Mouse (Mus musculus) MEL (cell line): ENCODE data around the gene Iqsec1. TPM values are rescaled to one million over a fixed set of nuclear protein-coding genes. Genes with fewer than 3 reads are reported as not detected.

Experiments used
- DNase-seq: peaks from one replicate; pipeline ENCODE4 v3.0.0; 2011; ENCODE audit warnings: low read depth, low spot score
- H3K27ac ChIP-seq: 2 replicates; pipeline ENCODE4 v1.5.1; 2012; ENCODE audit warnings: low read depth, mild to moderate bottlenecking, control low read depth, low read length, moderate library complexity; ENCODE audit not compliant: control insufficient read depth
- H3K27me3 ChIP-seq, 2 experiments: fragments of 150-350 bp in 1 of 2; sonication (generic) in 1 of 2; 2 replicates each; pipeline ENCODE4 v1.6.1; 2012; ENCODE audit warnings: low read length in 2 of 2, mild to moderate bottlenecking in 2 of 2, improper control_type of control experiment in 1 of 2, moderate library complexity in 1 of 2; ENCODE audit not compliant: insufficient read depth in 2 of 2, control insufficient read depth in 1 of 2
- H3K36me3 ChIP-seq, 2 experiments: 2 replicates each; pipeline ENCODE4 v1.6.1; 2012 to 2014; ENCODE audit warnings: low read length in 2 of 2, improper control_type of control experiment in 1 of 2, inconsistent platforms in 1 of 2, mild to moderate bottlenecking in 1 of 2; ENCODE audit not compliant: insufficient read depth in 2 of 2, control insufficient read depth in 1 of 2
- H3K4me1 ChIP-seq, 2 experiments: fragments of 150-350 bp in 1 of 2; sonication (generic) in 1 of 2; 2 replicates each; pipeline ENCODE4 v1.6.1; 2012; ENCODE audit warnings: low read length in 2 of 2, improper control_type of control experiment in 1 of 2, mild to moderate bottlenecking in 1 of 2; ENCODE audit not compliant: insufficient read depth in 2 of 2, control insufficient read depth in 1 of 2
- H3K4me3 ChIP-seq, 2 experiments: fragments of 150-350 bp in 1 of 2; sonication (generic) in 1 of 2; 2 replicates each; pipeline ENCODE4 v1.5.1; 2012; ENCODE audit warnings: low read depth in 2 of 2, low read length in 2 of 2, mild to moderate bottlenecking in 2 of 2, moderate library complexity in 2 of 2, control low read depth in 1 of 2, improper control_type of control experiment in 1 of 2; ENCODE audit not compliant: control insufficient read depth in 1 of 2, insufficient read depth in 1 of 2
- H3K79me2 ChIP-seq: 2 replicates; pipeline ENCODE4 v1.6.1; 2012; ENCODE audit warnings: mild to moderate bottlenecking, low read length, moderate library complexity; ENCODE audit not compliant: control insufficient read depth, poor library complexity, insufficient read depth
- H3K9ac ChIP-seq: 2 replicates; pipeline ENCODE4 v1.6.1; 2012; ENCODE audit warnings: low read depth, mild to moderate bottlenecking, control low read depth, low read length, moderate library complexity; ENCODE audit not compliant: control insufficient read depth, poor library complexity, severe bottlenecking
- H3K9me3 ChIP-seq: fragments of 150-350 bp; sonication (generic); replicated peaks from 2 replicates; pipeline ENCODE4 v1.6.1; 2012; ENCODE audit warnings: mild to moderate bottlenecking, low read length, improper control_type of control experiment, moderate library complexity; ENCODE audit not compliant: insufficient read depth
- BHLHE40 ChIP-seq: IDR thresholded peaks from 2 replicates; pipeline ENCODE4 v1.6.1; 2012; ENCODE audit warnings: low read depth, mild to moderate bottlenecking, inconsistent platforms, low read length, improper control_type of control experiment, borderline replicate concordance
- ELF1 ChIP-seq: IDR thresholded peaks from 2 replicates; pipeline ENCODE4 v1.6.1; 2014; ENCODE audit warnings: low read depth, mild to moderate bottlenecking, inconsistent platforms, low read length, improper control_type of control experiment, moderate library complexity
- EP300 ChIP-seq, 2 experiments: IDR thresholded peaks; 2 replicates each; pipeline ENCODE4 v1.6.1; 2011; ENCODE audit warnings: improper control_type of control experiment in 2 of 2, low read length in 2 of 2, low read depth in 1 of 2, mild to moderate bottlenecking in 1 of 2
- GABPA ChIP-seq: IDR thresholded peaks from 2 replicates; pipeline ENCODE4 v1.6.1; 2012; ENCODE audit warnings: low read depth, mild to moderate bottlenecking, inconsistent platforms, low read length, improper control_type of control experiment, moderate library complexity
- JUND ChIP-seq: IDR thresholded peaks from 2 replicates; pipeline ENCODE4 v1.6.1; 2011; ENCODE audit warnings: low read depth, mild to moderate bottlenecking, improper control_type of control experiment, low read length
- MAFK ChIP-seq: IDR thresholded peaks from 2 replicates; pipeline ENCODE4 v1.6.1; 2011; ENCODE audit warnings: low read depth, mild to moderate bottlenecking, low read length, improper control_type of control experiment, borderline replicate concordance
- MAZ ChIP-seq: IDR thresholded peaks from 2 replicates; pipeline ENCODE4 v1.6.1; 2012; ENCODE audit warnings: low read depth, mild to moderate bottlenecking, inconsistent platforms, low read length, improper control_type of control experiment
- MEF2A ChIP-seq: IDR thresholded peaks from 2 replicates; pipeline ENCODE4 v1.6.1; 2014; ENCODE audit warnings: low read depth, mild to moderate bottlenecking, inconsistent platforms, low read length, improper control_type of control experiment; ENCODE audit not compliant: poor library complexity, insufficient replicate concordance, severe bottlenecking; ENCODE audit errors: extremely low read depth
- MXI1 ChIP-seq: IDR thresholded peaks from 2 replicates; pipeline ENCODE4 v1.6.1; 2011; ENCODE audit warnings: mild to moderate bottlenecking, low read depth, low read length, improper control_type of control experiment
- MYB ChIP-seq: IDR thresholded peaks from 2 replicates; pipeline ENCODE4 v1.6.1; 2011; ENCODE audit warnings: mild to moderate bottlenecking, low read depth, low read length, improper control_type of control experiment
- NELFE ChIP-seq: IDR thresholded peaks from 2 replicates; pipeline ENCODE4 v1.6.1; 2011; ENCODE audit warnings: low read depth, low read length, improper control_type of control experiment
- POLR2A ChIP-seq, 2 experiments: IDR thresholded peaks; 2 replicates each; pipeline ENCODE4 v1.6.1; 2011 to 2012; ENCODE audit warnings: low read length in 2 of 2, mild to moderate bottlenecking in 2 of 2, control low read depth in 1 of 2, improper control_type of control experiment in 1 of 2, low read depth in 1 of 2, moderate library complexity in 1 of 2; ENCODE audit not compliant: control insufficient read depth in 1 of 2, insufficient read depth in 1 of 2, poor library complexity in 1 of 2
- POLR2AphosphoS2 ChIP-seq: IDR thresholded peaks from 2 replicates; pipeline ENCODE4 v1.6.1; 2011; ENCODE audit warnings: low read length, improper control_type of control experiment
- POLR2AphosphoS5 ChIP-seq: IDR thresholded peaks from 2 replicates; pipeline ENCODE4 v1.6.1; 2012; ENCODE audit warnings: low read depth, borderline replicate concordance, mild to moderate bottlenecking, inconsistent platforms, low read length, moderate library complexity, mixed read lengths
- RAD21 ChIP-seq: IDR thresholded peaks from 2 replicates; pipeline ENCODE4 v1.6.1; 2011; ENCODE audit warnings: mild to moderate bottlenecking, low read depth, low read length, improper control_type of control experiment
- SIN3A ChIP-seq: IDR thresholded peaks from 2 replicates; pipeline ENCODE4 v1.6.1; 2012; ENCODE audit warnings: low read length, improper control_type of control experiment, inconsistent platforms
- SMC3 ChIP-seq: IDR thresholded peaks from 2 replicates; pipeline ENCODE4 v1.6.1; 2011; ENCODE audit warnings: low read depth, low read length, improper control_type of control experiment
- TAL1 ChIP-seq: IDR thresholded peaks from 2 replicates; pipeline ENCODE4 v1.6.1; 2012; ENCODE audit warnings: mild to moderate bottlenecking, inconsistent platforms, low read length, moderate library complexity, mixed read lengths
- TBP ChIP-seq: IDR thresholded peaks from 2 replicates; pipeline ENCODE4 v1.8.0; 2011; ENCODE audit warnings: low read depth, low read length, improper control_type of control experiment
- TCF12 ChIP-seq: IDR thresholded peaks from 2 replicates; pipeline ENCODE4 v1.6.1; 2014; ENCODE audit warnings: low read depth, mild to moderate bottlenecking, inconsistent platforms, low read length, improper control_type of control experiment, moderate library complexity
- USF2 ChIP-seq, 2 experiments: IDR thresholded peaks; 2 replicates each; pipeline ENCODE4 v1.6.1; 2011 to 2012; ENCODE audit warnings: improper control_type of control experiment in 2 of 2, low read length in 2 of 2, borderline replicate concordance in 1 of 2, inconsistent platforms in 1 of 2, low read depth in 1 of 2, mild to moderate bottlenecking in 1 of 2; ENCODE audit not compliant: insufficient read depth in 1 of 2
- ZKSCAN1 ChIP-seq: IDR thresholded peaks from 2 replicates; pipeline ENCODE4 v1.6.1; 2012; ENCODE audit warnings: low read depth, mild to moderate bottlenecking, inconsistent platforms, low read length, improper control_type of control experiment, moderate library complexity
- ZMIZ1 ChIP-seq: IDR thresholded peaks from 2 replicates; pipeline ENCODE4 v1.6.1; 2012; ENCODE audit warnings: low read depth, mild to moderate bottlenecking, inconsistent platforms, low read length, improper control_type of control experiment, moderate library complexity
- ZNF384 ChIP-seq: IDR thresholded peaks from 2 replicates; pipeline ENCODE4 v1.6.1; 2012; ENCODE audit warnings: low read depth, mild to moderate bottlenecking, inconsistent platforms, low read length, improper control_type of control experiment
- polyA plus RNA-seq, 2 experiments: library from polyadenylated mRNA; stranded (reverse) in 1 of 2; unstranded in 1 of 2; fragments of >175 nt in 1 of 2; fragments of >200 nt in 1 of 2; gene quantifications; 2 replicates each; pipeline versions ENCODE4 v1.2.1 to v1.2.4; 2012; ENCODE audit warnings: low replicate concordance in 2 of 2, low read depth in 1 of 2; ENCODE audit not compliant: insufficient read length in 2 of 2, insufficient read depth in 1 of 2, missing spikeins in 1 of 2
- total RNA-seq: library from RNA; depleted of rRNA; stranded (reverse); fragments of 300-350 nt; gene quantifications from 2 replicates; pipeline ENCODE4 v1.2.3, GENCODE M21; 2012

Gene Iqsec1
- total and polyA plus RNA-seq, 3 experiments = 14.8 to 73.4 (median 30.8) TPM

GRCm38 (mm10) chr6:90969341-90969871, 19.1 kb downstream of the Iqsec1 start:
- Histone ChIP-seq H3K36me3 (no peaks in the 10 kb centered on the region), H3K4me1 (no peaks in the 10 kb centered on the region), H3K9ac (no peak overlapping the region), H3K4me3 (no peak overlapping the region), H3K27me3 (no peaks in the 10 kb centered on the region; a peak in 2 of 4 replicates), H3K79me2 (no peaks in the 10 kb centered on the region), H3K9me3 (no peaks in the 10 kb centered on the region), H3K27ac (no peak overlapping the region)
- TF ChIP-seq JUND (no peak), TCF12 (no peak), ELF1 (no peak), RAD21 (no peak), GABPA (no peak), NELFE (no peak), BHLHE40 (no peak), SIN3A (no peak), POLR2A (IDR thresholded peaks at IDR 0.05; ENCODE audit: control insufficient read depth in 1 of 2, insufficient read depth in 1 of 2, low read depth in 1 of 2, low read length in 2 of 2, poor library complexity in 1 of 2) (no peak), ZMIZ1 (no peak), MAZ (no peak), SMC3 (no peak)
- DNase-seq = no peak

DNA sequence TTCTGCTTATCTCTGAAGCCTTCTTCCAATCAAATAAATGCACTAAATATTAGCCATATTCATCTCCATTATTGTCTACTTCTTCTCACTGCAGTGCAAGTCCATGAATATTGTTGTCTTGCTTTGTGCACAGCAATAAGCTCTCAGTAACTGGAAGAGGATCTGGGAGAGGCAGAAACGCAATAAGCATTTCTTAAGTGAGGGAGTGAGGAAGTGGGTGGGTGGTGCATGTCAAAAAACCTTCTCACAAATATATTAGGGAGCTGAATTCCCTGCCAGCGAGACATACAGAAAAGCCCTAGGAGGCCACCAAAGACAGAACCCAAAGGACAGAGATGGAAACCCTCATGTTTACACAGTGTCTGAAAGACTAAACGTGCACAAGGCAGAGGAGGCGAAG, 35.1 kb downstream of the Iqsec1 start:
- TF ChIP-seq POLR2AphosphoS2 (no peak), TAL1 (no peak), EP300 (IDR thresholded peaks at IDR 0.05; ENCODE audit: low read depth in 1 of 2, low read length in 2 of 2) (no peak), NELFE (no peak), ZNF384 (no peak), ZKSCAN1 (no peak), USF2 (IDR thresholded peaks at IDR 0.05; ENCODE audit: borderline replicate concordance in 1 of 2, insufficient read depth in 1 of 2, low read depth in 1 of 2, low read length in 2 of 2) (no peak), TBP (no peak), GABPA (no peak), MEF2A (no peak), MXI1 (no peak), JUND (no peak), MAFK (no peak), ZMIZ1 (no peak), MYB (no peak), POLR2AphosphoS5 (no peak)
- H3K79me2 ChIP-seq = no peaks in the 10 kb centered on the region
- H3K9me3 ChIP-seq = no peaks in the 10 kb centered on the region
- H3K27ac ChIP-seq = no peak overlapping the region
- H3K36me3 ChIP-seq = no peaks in the 10 kb centered on the region
- no peaks in the 10 kb centered on the region for H3K4me1 ChIP-seq
- H3K4me3 ChIP-seq = no peak overlapping the region
- H3K9ac ChIP-seq = no peak overlapping the region
- H3K27me3 ChIP-seq = no peaks in the 10 kb centered on the region
- no peak for DNase-seq
